Mouse (Mus musculus): ENCODE measurements around the gene Stag3.

DNA sequence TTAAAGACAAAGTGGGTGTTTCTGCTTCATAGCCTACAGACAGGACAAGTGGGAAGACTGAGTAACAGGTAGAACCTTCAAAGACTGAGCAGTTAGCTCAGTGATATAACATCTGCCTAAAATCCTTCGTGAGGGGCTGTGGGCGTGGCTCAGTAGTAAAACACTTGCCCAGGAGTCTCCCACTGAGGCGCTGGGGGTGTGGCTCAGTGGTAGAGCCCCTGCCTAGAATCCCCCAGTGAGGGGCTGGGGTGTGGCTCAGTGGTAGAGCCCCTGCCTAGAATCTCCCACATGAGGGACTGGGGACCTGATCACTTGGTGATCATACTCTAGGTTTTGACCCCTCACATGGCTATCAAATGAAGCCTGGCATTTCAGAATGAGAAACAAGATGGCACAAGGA lies 22.0 kb upstream of the Stag3 start:
- TF ChIP-seq TCF12 (IDR thresholded peaks at IDR 0.05; ENCODE audit: insufficient read depth, poor library complexity, severe bottlenecking) (no peak), CEBPB (IDR thresholded peaks at IDR 0.05; ENCODE audit: insufficient read depth, poor library complexity, severe bottlenecking) (no peak), SRF (IDR thresholded peaks at IDR 0.05; ENCODE audit: control insufficient read depth, insufficient read length, low read depth) (no peak), POLR2A (IDR thresholded peaks at IDR 0.05; ENCODE audit: insufficient read length, low read depth) (no peak), MAX (IDR thresholded peaks at IDR 0.05; ENCODE audit: low read depth) (no peak), E2F4 (IDR thresholded peaks at IDR 0.05; ENCODE audit: insufficient read depth) (no peak), USF1 (IDR thresholded peaks at IDR 0.05; ENCODE audit: low read depth) (no peak), MYOD1 (IDR thresholded peaks at IDR 0.05; ENCODE audit: control insufficient read depth in 1 of 3, insufficient read length in 2 of 3, low read depth in 2 of 3) (no peak), POLR2AphosphoS2 (IDR thresholded peaks at IDR 0.05; ENCODE audit: insufficient read length, low read depth) (no peak), MYOG (IDR thresholded peaks at IDR 0.05; ENCODE audit: control insufficient read depth in 1 of 3, insufficient read depth in 1 of 3, insufficient read length in 2 of 3, low read depth in 2 of 3) (no peak), REST (IDR thresholded peaks at IDR 0.05; ENCODE audit: insufficient read depth, insufficient read length) (no peak), TCF3 (IDR thresholded peaks at IDR 0.05; ENCODE audit: insufficient read length, low read depth) (no peak)

Measured in myocyte (in vitro differentiated cells).